Mouse (Mus musculus) bone marrow, adult 2 months (tissue): Measurements from ENCODE around the gene Fam129b. TPM values are rescaled to one million over a fixed set of nuclear protein-coding genes. Genes with fewer than 3 reads are reported as not detected.

Experiments used
- H3K27ac ChIP-seq: fragments of 200-500 bp; 2 replicates; pipeline ENCODE4 v1.5.1; 2012; ENCODE audit warnings: low read depth, mild to moderate bottlenecking, control low read depth, inconsistent platforms, low read length; ENCODE audit not compliant: control insufficient read depth, poor library complexity, insufficient read depth
- H3K4me1 ChIP-seq: fragments of 200-500 bp; 2 replicates; pipeline ENCODE4 v1.6.1; 2011; ENCODE audit warnings: low read length; ENCODE audit not compliant: control insufficient read depth, insufficient read depth
- H3K4me3 ChIP-seq: fragments of 200-500 bp; replicated peaks from 2 replicates; pipeline ENCODE3; 2011; ENCODE audit warnings: mild to moderate bottlenecking, low read depth, low read length, control low read depth; ENCODE audit not compliant: control insufficient read depth
- CTCF ChIP-seq: fragments of 200-500 bp; IDR thresholded peaks from 2 replicates; pipeline ENCODE4 v1.5.1; 2011; ENCODE audit warnings: low read length, control low read depth; ENCODE audit not compliant: control insufficient read depth, insufficient read depth
- POLR2A ChIP-seq: fragments of 200-500 bp; IDR thresholded peaks from 2 replicates; pipeline ENCODE4 v1.6.1; 2011; ENCODE audit warnings: low read depth, mild to moderate bottlenecking, control low read depth, low read length, borderline replicate concordance; ENCODE audit not compliant: control insufficient read depth
- WGBS: fragments of 180-500 bp; shearing (Covaris S2); methylation state at CpG from one replicate; pipeline ENCODE4 v1.1.7; 2018; 5-methylcytosine and 5-hydroxymethylcytosine counted together
- polyA plus RNA-seq: library from polyadenylated mRNA; stranded (reverse); fragments of >200 nt; gene quantifications from 2 replicates; pipeline ENCODE4 v1.2.4, GENCODE M21; 2011; ENCODE audit warnings: low replicate concordance; ENCODE audit not compliant: missing spikeins, insufficient read depth, insufficient read length

Fam129b gene
- polyA plus RNA-seq, 1 experiment = 9.9 TPM

DNA sequence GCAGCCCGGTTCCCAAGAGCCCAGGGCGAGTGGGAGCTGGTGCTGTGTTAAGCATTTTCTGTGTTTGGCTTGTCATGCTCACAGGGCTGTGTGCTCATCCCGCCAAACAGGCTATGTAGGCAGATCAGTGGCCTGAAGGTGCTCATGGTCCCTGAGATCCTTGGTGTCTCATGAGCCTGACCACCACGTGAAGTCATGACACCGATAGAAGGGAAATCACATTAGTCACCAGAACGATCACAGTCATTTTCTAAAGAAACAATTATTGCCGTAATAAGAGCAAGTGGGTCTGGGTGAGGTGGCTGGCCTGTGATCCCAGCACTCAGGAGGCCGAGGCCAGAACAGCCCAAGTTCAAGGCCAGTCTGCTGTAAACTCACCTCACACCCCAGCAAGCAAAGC lies 31.5 kb downstream of the Fam129b start:
- Histone ChIP-seq H3K4me3 (no peak overlapping the region), H3K27ac (no peak overlapping the region), H3K4me1 (no peaks in the 10 kb centered on the region; the same call in 1 of the 2 replicates)
- TF ChIP-seq CTCF (no peak), POLR2A (no peak)
- WGBS = 85% methylated on average over 8 of the region's 8 CpGs

DNA sequence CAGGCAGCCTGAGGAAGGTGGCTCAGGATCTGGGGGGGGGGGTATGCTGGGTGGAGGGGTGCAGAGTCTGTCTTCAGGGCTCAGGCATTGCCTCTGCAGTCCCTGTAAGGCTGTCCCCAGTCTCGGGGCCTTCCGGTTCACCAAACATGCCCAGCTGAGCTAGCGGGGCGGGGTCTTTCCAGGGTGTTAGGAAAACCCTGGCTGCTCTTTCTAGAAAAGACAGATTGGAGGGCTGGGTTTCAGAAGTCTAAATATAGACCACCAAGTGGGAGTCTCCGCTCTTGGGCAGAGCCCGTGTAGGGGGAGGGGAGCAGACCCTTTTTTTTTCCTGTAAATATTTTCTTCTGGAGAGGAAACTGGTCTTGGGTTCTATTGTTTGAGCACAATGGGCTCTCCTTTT lies 32.4 kb downstream of the Fam129b start:
- WGBS = 84% methylated on average over 6 of the region's 6 CpGs
- no peaks in the 10 kb centered on the region; the same call in 1 of the 2 replicates for H3K4me1 ChIP-seq
- H3K27ac ChIP-seq = no peak overlapping the region
- TF ChIP-seq CTCF (no peak), POLR2A (no peak)
- no peak overlapping the region for H3K4me3 ChIP-seq

DNA sequence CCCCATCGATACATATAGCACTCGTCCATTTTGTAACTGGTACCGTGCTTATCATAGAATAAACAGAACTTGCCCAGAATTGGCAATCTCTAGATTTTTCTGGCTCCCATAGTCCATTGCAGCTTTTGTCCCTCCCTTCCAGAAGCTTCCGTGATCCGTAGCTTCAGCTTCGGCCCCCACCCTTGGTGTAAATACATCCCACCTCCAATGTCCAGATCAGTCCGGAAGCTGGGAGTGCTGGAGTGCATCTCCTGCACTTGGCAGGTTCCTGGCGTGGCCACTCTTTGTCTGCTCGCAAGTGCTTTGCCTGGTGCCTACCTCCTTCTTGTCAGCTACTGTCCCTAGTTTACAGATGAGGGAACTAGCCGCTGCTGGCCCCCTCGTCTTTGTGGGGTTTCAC lies 32.9 kb downstream of the Fam129b start:
- Histone ChIP-seq H3K4me3 (no peak overlapping the region), H3K4me1 (no peaks in the 10 kb centered on the region; the same call in 1 of the 2 replicates), H3K27ac (no peak overlapping the region)
- TF ChIP-seq CTCF = no peak
- no peak for TF ChIP-seq POLR2A
- 80% methylated on average over 11 of the region's 11 CpGs for WGBS

DNA sequence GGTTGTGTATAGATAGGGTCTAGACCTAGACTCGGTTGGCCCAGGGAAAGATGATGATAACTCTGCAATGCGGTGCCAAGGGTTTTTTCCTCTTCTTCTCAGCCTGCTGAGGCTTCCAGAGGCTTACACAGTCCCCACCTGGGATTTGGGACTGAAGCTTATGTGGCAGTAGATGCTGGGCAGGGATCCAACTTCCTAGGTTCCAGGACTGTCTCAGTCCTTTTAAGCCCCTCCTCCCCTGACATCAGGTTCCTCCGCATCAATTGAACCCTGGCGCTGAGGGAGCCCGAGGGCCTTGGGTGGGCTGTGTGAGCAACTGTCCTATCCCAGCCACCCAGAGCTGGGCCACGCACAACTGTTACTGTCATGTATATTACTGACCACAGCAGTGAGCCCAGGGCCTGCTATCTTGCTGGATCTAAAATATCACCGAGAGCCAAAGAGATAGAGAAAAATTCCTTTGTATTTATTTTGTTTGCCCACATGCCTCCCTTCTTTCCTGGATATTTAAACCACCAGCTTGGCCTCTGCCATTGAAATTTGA lies 35.8 kb downstream of the Fam129b start:
- TF ChIP-seq POLR2A (peak; percentile 9; the same call in 1 of the 2 replicates), CTCF (no peak)
- H3K4me3 ChIP-seq = no peak overlapping the region
- H3K27ac ChIP-seq = no peak overlapping the region
- no peaks in the 10 kb centered on the region for H3K4me1 ChIP-seq
- 86% methylated on average over 7 of the region's 7 CpGs for WGBS

DNA sequence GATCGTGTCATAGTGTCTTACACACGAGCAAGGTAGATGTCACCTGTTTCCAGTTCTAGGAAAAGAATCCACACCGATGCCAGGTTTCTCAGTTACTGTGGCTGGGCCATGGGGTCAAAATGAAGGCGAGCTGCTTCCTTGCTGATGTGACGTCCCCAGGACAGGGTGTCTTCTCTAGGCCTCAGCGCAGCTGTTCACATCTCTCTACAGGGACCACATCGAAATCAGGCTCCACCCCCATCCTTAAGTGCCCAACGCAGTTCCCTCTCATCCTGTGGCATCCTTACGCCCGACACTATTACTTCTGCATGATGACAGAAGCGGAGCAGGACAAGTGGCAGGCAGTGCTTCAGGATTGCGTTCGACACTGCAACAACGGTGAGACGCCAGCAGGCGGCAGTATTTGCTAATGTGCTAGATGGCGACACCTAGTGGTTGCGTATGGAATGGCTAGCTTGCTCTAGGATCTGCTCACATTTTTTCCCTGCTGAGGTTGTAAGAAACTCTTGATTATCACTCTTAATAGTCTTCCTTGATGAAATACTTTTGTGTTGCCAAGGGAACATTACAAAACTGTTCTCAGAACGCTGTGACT lies 36.4 kb downstream of the Fam129b start:
- 31% methylated on average over 19 of the region's 19 CpGs for WGBS
- Histone ChIP-seq H3K27ac (no peak overlapping the region), H3K4me3 (no peak overlapping the region), H3K4me1 (no peaks in the 10 kb centered on the region)
- TF ChIP-seq CTCF (peak; percentile 100), POLR2A (no peak)

DNA sequence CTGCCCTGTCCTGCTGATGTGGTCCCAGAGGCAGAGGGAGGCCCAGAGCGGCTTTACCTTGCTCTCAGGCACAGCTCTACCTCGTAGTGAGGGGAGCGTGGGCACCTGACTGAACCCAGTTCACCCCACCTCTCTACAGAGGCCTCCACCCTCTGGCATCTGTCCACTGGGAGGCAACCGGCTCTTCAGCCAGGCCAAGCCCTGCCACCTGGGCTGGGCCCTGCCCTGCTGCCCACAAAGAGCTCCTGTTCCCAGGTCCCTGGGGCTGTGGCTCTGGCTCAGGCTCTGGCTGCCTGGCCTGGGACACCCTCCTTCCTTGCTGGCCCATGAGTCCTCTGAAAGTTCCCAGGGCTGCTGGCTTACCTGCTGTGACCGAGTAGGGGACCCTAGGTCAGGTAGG lies 38.4 kb downstream of the Fam129b start:
- WGBS = 81% methylated on average over 5 of the region's 5 CpGs
- no peak overlapping the region for H3K27ac ChIP-seq
- TF ChIP-seq CTCF (no peak), POLR2A (no peak)
- no peak overlapping the region for H3K4me3 ChIP-seq
- H3K4me1 ChIP-seq = no peaks in the 10 kb centered on the region

DNA sequence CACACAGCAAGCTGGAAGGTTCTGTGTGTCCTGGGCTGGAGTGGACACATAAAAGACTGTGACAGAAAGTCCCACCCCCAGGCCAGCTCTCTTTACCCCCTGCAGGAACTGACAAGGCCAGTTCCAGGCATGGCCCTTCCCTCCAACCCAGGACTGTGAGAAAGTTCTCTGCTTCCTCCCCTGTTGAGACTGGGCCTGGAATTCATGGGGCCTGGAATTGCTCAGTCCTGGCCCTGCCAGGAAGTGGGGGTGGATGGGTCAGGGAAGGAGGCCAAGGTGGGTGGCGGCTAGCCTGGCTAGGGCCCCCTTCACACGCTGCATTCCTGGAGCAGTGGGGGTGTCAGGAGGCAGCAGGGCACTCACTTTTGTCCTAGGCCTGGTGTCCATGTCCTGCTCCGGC lies 39.0 kb downstream of the Fam129b start:
- TF ChIP-seq CTCF (no peak), POLR2A (no peak)
- 85% methylated on average over 3 of the region's 3 CpGs for WGBS
- Histone ChIP-seq H3K27ac (no peak overlapping the region), H3K4me1 (no peaks in the 10 kb centered on the region), H3K4me3 (no peak overlapping the region)

DNA sequence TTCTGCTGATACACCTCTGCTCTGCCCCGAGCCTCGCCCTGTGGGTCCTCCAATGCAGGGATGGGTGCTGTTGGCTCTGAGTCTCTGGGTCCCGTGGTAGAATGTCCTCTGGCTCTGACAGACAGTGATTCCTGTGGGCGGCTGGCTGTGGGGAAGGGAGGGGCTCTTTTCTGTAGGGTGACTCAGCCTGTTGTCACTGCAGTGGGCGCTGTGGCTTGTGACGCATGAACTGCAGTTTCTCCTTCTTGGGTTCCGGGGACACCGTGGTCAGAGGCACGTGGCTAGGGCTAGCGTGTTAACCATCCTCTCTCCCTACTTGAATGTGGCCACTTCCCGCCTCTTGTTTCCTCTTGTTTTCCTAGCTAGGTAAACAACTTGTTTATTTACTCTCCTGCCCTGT lies 41.6 kb downstream of the Fam129b start:
- H3K4me1 ChIP-seq = no peaks in the 10 kb centered on the region
- 12% methylated on average over 11 of the region's 11 CpGs for WGBS
- H3K27ac ChIP-seq = peak overlapping the region; percentile 60
- TF ChIP-seq CTCF = no peak
- TF ChIP-seq POLR2A = no peak
- H3K4me3 ChIP-seq = no peak overlapping the region
